ENCODE assay signal across 10 mouse cellular contexts in genomic region chr2:146098853-146099717, GRCm38 (mm10).
A peak's percentile ranks its signal among the peaks of the same experiment; 100 is the strongest.
DNase-seq lines count a peak whose midpoint lies in the region; ATAC-seq lines count a peak whose summit lies in the region.
"Had no signal": no experiment of that assay in that cellular context is flagged by ENCODE, and none has a peak within 500 bp of the region (broad histone marks: within the 10 kb centered on the region; RNA-seq: fewer than 3 reads in every experiment).

No protein-coding gene starts in this region.

- no peak for DNase-seq in embryonic facial prominence, embryonic 11.5 days (ENCODE audit: low spot score)
- no peak for DNase-seq in embryonic facial prominence, embryonic 10.5 days (ENCODE audit: low spot score)
- DNase-seq in midbrain, embryonic 10.5 days (ENCODE audit: low spot score): no peak
- no peak for DNase-seq in midbrain, embryonic 14.5 days
- peak; percentile 47 for DNase-seq in retina, embryonic 14.5 days (ENCODE audit: low spot score)
- no peak for DNase-seq in kidney, postnatal 10 days
- DNase-seq in layer of hippocampus, adult 18-20 months (ENCODE audit: low spot score in 2 of 2): no peak
- DNase-seq: cerebellum, postnatal 36 days; layer of hippocampus, postnatal 36 days had no signal

- H3K27ac ChIP-seq in embryonic facial prominence, embryonic 11.5 days (replicated peaks; ENCODE audit: low read depth, low read length): no peak overlapping the region
- no peak overlapping the region for H3K27ac ChIP-seq in embryonic facial prominence, embryonic 10.5 days (replicated peaks)
- H3K27ac ChIP-seq in midbrain, embryonic 10.5 days (replicated peaks): 0 out of 2 replicates have a peak overlapping the region, but pooled peaks have one; percentile 33
- no peak overlapping the region for H3K27ac ChIP-seq in midbrain, embryonic 14.5 days (replicated peaks; ENCODE audit: low read depth, low read length)

- 61% methylated on average over 16 of the region's 16 CpGs for WGBS in embryonic facial prominence, embryonic 11.5 days
- 59% methylated on average over 16 of the region's 16 CpGs for WGBS in embryonic facial prominence, embryonic 10.5 days
- WGBS in midbrain, embryonic 10.5 days: 57% methylated on average over 16 of the region's 16 CpGs
- WGBS in midbrain, embryonic 14.5 days: 66% methylated on average over 16 of the region's 16 CpGs

- no peak overlapping the region for H3K4me3 ChIP-seq in embryonic facial prominence, embryonic 11.5 days (ENCODE audit: low read depth, low read length)
- H3K4me3 ChIP-seq in embryonic facial prominence, embryonic 10.5 days: no peak overlapping the region
- no peak overlapping the region for H3K4me3 ChIP-seq in midbrain, embryonic 10.5 days
- H3K4me3 ChIP-seq in midbrain, embryonic 14.5 days (replicated peaks; ENCODE audit: low read depth, low read length): no peak overlapping the region

- H3K9me3 ChIP-seq in embryonic facial prominence, embryonic 11.5 days (replicated peaks; ENCODE audit: control insufficient read depth, low read length): no peaks in the 10 kb centered on the region
- no peaks in the 10 kb centered on the region for H3K9me3 ChIP-seq in embryonic facial prominence, embryonic 10.5 days
- H3K9me3 ChIP-seq in midbrain, embryonic 10.5 days (replicated peaks): no peaks in the 10 kb centered on the region
- H3K9me3 ChIP-seq in midbrain, embryonic 14.5 days (ENCODE audit: control insufficient read depth, low read length): no peaks in the 10 kb centered on the region

- H3K36me3 ChIP-seq in embryonic facial prominence, embryonic 11.5 days (replicated peaks; ENCODE audit: control insufficient read depth, insufficient read depth, low read depth, low read length): no peaks in the 10 kb centered on the region
- H3K36me3 ChIP-seq in embryonic facial prominence, embryonic 10.5 days (replicated peaks): no peaks in the 10 kb centered on the region
- H3K36me3 ChIP-seq in midbrain, embryonic 10.5 days: no peaks in the 10 kb centered on the region
- H3K36me3 ChIP-seq in midbrain, embryonic 14.5 days (ENCODE audit: control insufficient read depth, insufficient read depth, low read length): no peaks in the 10 kb centered on the region

- H3K4me2 ChIP-seq in embryonic facial prominence, embryonic 11.5 days (ENCODE audit: low read depth, low read length): no peak overlapping the region
- H3K4me2 ChIP-seq in midbrain, embryonic 14.5 days (ENCODE audit: low read length): no peak overlapping the region

- H3K4me1 ChIP-seq in embryonic facial prominence, embryonic 11.5 days (ENCODE audit: control insufficient read depth, insufficient read depth, low read length): no peaks in the 10 kb centered on the region
- peaks cover 13% of the 10 kb centered on the region for H3K4me1 ChIP-seq in embryonic facial prominence, embryonic 10.5 days
- peaks cover 28% of the 10 kb centered on the region for H3K4me1 ChIP-seq in midbrain, embryonic 10.5 days
- H3K4me1 ChIP-seq in midbrain, embryonic 14.5 days (ENCODE audit: control insufficient read depth, insufficient read depth, low read length): no peaks in the 10 kb centered on the region; the same call in 1 of the 2 replicates

- H3K9ac ChIP-seq in embryonic facial prominence, embryonic 11.5 days (replicated peaks; ENCODE audit: low read length): no peak overlapping the region
- no peak overlapping the region for H3K9ac ChIP-seq in midbrain, embryonic 14.5 days (replicated peaks; ENCODE audit: low read length)

- ATAC-seq in embryonic facial prominence, embryonic 11.5 days (replicated peaks; ENCODE audit: insufficient number of reproducible peaks, low FRiP score, low TSS enrichment, low read depth): 0 out of 2 replicates have a peak, but pooled peaks have one; percentile 37
- ATAC-seq in midbrain, embryonic 14.5 days (ENCODE audit: low FRiP score, low TSS enrichment): no peak
- peak; percentile 50 to 64; a peak in 3 of 4 replicates for ATAC-seq in hematopoietic stem cell, adult 5-6 weeks (replicated peaks in 1 of 2; ENCODE audit: insufficient read depth in 1 of 2, low FRiP score in 2 of 2, low TSS enrichment in 1 of 2, low read depth in 1 of 2, poor library complexity in 2 of 2, severe bottlenecking in 2 of 2)

- H3K27me3 ChIP-seq in embryonic facial prominence, embryonic 11.5 days (ENCODE audit: control insufficient read depth, insufficient read depth, low read length): no peaks in the 10 kb centered on the region
- H3K27me3 ChIP-seq in embryonic facial prominence, embryonic 10.5 days (replicated peaks; ENCODE audit: low read depth, poor library complexity, severe bottlenecking): peaks cover 4% of the 10 kb centered on the region; the same call in 1 of the 2 replicates
- H3K27me3 ChIP-seq in midbrain, embryonic 10.5 days (ENCODE audit: low read depth, poor library complexity, severe bottlenecking): no peaks in the 10 kb centered on the region; the same call in 1 of the 2 replicates
- H3K27me3 ChIP-seq in midbrain, embryonic 14.5 days (ENCODE audit: control insufficient read depth, insufficient read depth, low read length): no peaks in the 10 kb centered on the region
